Mouse (Mus musculus) thymus, adult 2 months (tissue): Measurements from ENCODE around the gene Rab30.

Experiments
- CTCF ChIP-seq: fragments of 200-500 bp; IDR thresholded peaks from 2 replicates; pipeline ENCODE4 v1.5.1; 2012; ENCODE audit warnings: mild to moderate bottlenecking, control low read depth, low read length, moderate library complexity, borderline replicate concordance; ENCODE audit not compliant: control insufficient read depth, poor library complexity, insufficient read depth; ENCODE audit errors: extremely low read depth
- POLR2A ChIP-seq: fragments of 200-500 bp; IDR thresholded peaks from 2 replicates; pipeline ENCODE4 v1.6.1; 2012; ENCODE audit warnings: mild to moderate bottlenecking, low read length, control low read depth, moderate library complexity; ENCODE audit not compliant: control insufficient read depth, poor library complexity, insufficient read depth; ENCODE audit errors: extremely low read depth

GRCm38 (mm10) chr7:92742341-92742741 is 938 bp downstream of the Rab30 start:
- TF ChIP-seq POLR2A: no peak
- TF ChIP-seq CTCF: no peak
